Mouse (Mus musculus) limb, embryonic 14.5 days (tissue): ENCODE measurements around the gene 1110032A03Rik. TPM values are rescaled to one million over a fixed set of nuclear protein-coding genes. Genes with fewer than 3 reads are reported as not detected.

ENCODE experiments used
- ATAC-seq: fragments of 200-750 bp; cut with Nextera tagmentation; 2 replicates; pipeline ENCODE4 v1.8.0; 2017; ENCODE audit warnings: low read depth, moderate number of reproducible peaks, moderate TSS enrichment; ENCODE audit not compliant: low FRiP score
- DNase-seq: peaks from one replicate; pipeline ENCODE4 v3.0.0-alpha.2; 2015; ENCODE audit warnings: low spot score
- H3K27ac ChIP-seq: fragments of 300-500 bp; sonication (generic); replicated peaks from 2 replicates; pipeline ENCODE4 v1.5.1; 2014; ENCODE audit warnings: low read depth, mild to moderate bottlenecking, low read length, moderate library complexity, mixed read lengths
- H3K27me3 ChIP-seq: fragments of 300-500 bp; sonication (generic); 2 replicates; pipeline ENCODE4 v1.6.1; 2014; ENCODE audit warnings: low read length, mixed read lengths; ENCODE audit not compliant: control insufficient read depth, insufficient read depth
- H3K36me3 ChIP-seq: fragments of 300-500 bp; sonication (generic); 2 replicates; pipeline ENCODE4 v1.6.1; 2014; ENCODE audit warnings: mild to moderate bottlenecking, low read length, moderate library complexity, mixed read lengths; ENCODE audit not compliant: control insufficient read depth, insufficient read depth
- H3K4me1 ChIP-seq: fragments of 300-500 bp; sonication (generic); 2 replicates; pipeline ENCODE4 v1.6.1; 2014; ENCODE audit warnings: antibody characterized with exemption, low read length, mixed read lengths; ENCODE audit not compliant: control insufficient read depth, insufficient read depth
- H3K4me2 ChIP-seq: fragments of 300-500 bp; sonication (generic); replicated peaks from 2 replicates; pipeline ENCODE4 v1.6.1; 2014; ENCODE audit warnings: low read depth, mild to moderate bottlenecking, low read length, moderate library complexity; ENCODE audit not compliant: severe bottlenecking
- H3K4me3 ChIP-seq: fragments of 300-500 bp; sonication (generic); replicated peaks from 2 replicates; pipeline ENCODE4 v1.5.1; 2014; ENCODE audit warnings: low read length
- H3K9ac ChIP-seq: fragments of 300-500 bp; sonication (generic); 2 replicates; pipeline ENCODE4 v1.6.1; 2014; ENCODE audit warnings: mild to moderate bottlenecking, low read depth, low read length, moderate library complexity; ENCODE audit not compliant: severe bottlenecking
- H3K9me3 ChIP-seq: fragments of 300-500 bp; sonication (generic); 2 replicates; pipeline ENCODE4 v1.6.1; 2016; ENCODE audit warnings: low read length; ENCODE audit not compliant: control insufficient read depth
- POLR2A ChIP-seq: fragments of 200-500 bp; IDR thresholded peaks from 2 replicates; pipeline ENCODE4 v1.8.0; 2012; ENCODE audit warnings: inconsistent platforms, mild to moderate bottlenecking, moderate library complexity, borderline replicate concordance; ENCODE audit not compliant: insufficient read depth, insufficient read length; ENCODE audit errors: extremely low read depth
- WGBS: fragments of 180-500 bp; shearing (Covaris S2); extraction: QIAGEN DNeasy Blood & Tissue Kit; methylation state at CpG from one replicate; pipeline ENCODE4 v1.1.7; 2014; 5-methylcytosine and 5-hydroxymethylcytosine counted together
- polyA plus RNA-seq, 2 experiments: library from polyadenylated mRNA; depleted of rRNA in 1 of 2; stranded (reverse) in 1 of 2; unstranded in 1 of 2; fragments of >200 nt; fragmentation: Nextera tagmentation in 1 of 2; extraction: Ambion mirVana in 1 of 2; gene quantifications; 2 replicates each; pipeline versions ENCODE4 v1.2.1 to v1.2.3; 2012 to 2014

The 1110032A03Rik gene
- polyA plus RNA-seq, 2 experiments, result 25.5 to 27.1 TPM

- no peaks in the 10 kb centered on the region for H3K27me3 ChIP-seq
- peak overlapping the region; percentile 89 for H3K9ac ChIP-seq
- no peak for DNase-seq
- H3K36me3 ChIP-seq, result peaks cover 35% of the 10 kb centered on the region
- H3K27ac ChIP-seq, result peak overlapping the region; percentile 85
- H3K4me1 ChIP-seq, result peaks cover 7% of the 10 kb centered on the region
- H3K4me3 ChIP-seq, result peak overlapping the region; percentile 92
- no peak for TF ChIP-seq POLR2A
- H3K4me2 ChIP-seq, result peak overlapping the region; percentile 74
- WGBS, result under 1% methylated on average over 18 of the region's 30 CpGs
- ATAC-seq, result peak; percentile 62
- no peaks in the 10 kb centered on the region for H3K9me3 ChIP-seq
Observed at GRCm38 (mm10) chr9:50775662-50776126, 374 bp upstream of the 1110032A03Rik start.

- H3K27me3 ChIP-seq, result no peaks in the 10 kb centered on the region
- peaks cover 19% of the 10 kb centered on the region for H3K36me3 ChIP-seq
- H3K4me3 ChIP-seq, result peak overlapping the region; percentile 92; the same call in 1 of the 2 replicates
- H3K4me1 ChIP-seq, result peaks cover 11% of the 10 kb centered on the region
- no peaks in the 10 kb centered on the region for H3K9me3 ChIP-seq
- peak overlapping the region; percentile 89; the same call in 1 of the 2 replicates for H3K9ac ChIP-seq
- ATAC-seq (no peak), DNase-seq (no peak)
- TF ChIP-seq POLR2A, result no peak
- 65% methylated on average over 4 of the region's 4 CpGs for WGBS
- no peak overlapping the region for H3K27ac ChIP-seq
- peak overlapping the region; percentile 74 for H3K4me2 ChIP-seq
Observed at GRCm38 (mm10) chr9:50774026-50774462, 1.3 kb downstream of the 1110032A03Rik start.

GRCm38 (mm10) chr9:50770011-50770410 lies 5.3 kb downstream of the 1110032A03Rik start:
- Histone ChIP-seq H3K4me2 (no peak overlapping the region), H3K36me3 (peaks cover 9% of the 10 kb centered on the region), H3K27ac (no peak overlapping the region), H3K9ac (no peak overlapping the region), H3K4me1 (peaks cover 13% of the 10 kb centered on the region), H3K27me3 (no peaks in the 10 kb centered on the region), H3K9me3 (no peaks in the 10 kb centered on the region), H3K4me3 (no peak overlapping the region)
- no peak for TF ChIP-seq POLR2A
- 90% methylated on average over 2 of the region's 2 CpGs for WGBS
- ATAC-seq (no peak), DNase-seq (no peak)

- DNase-seq, result peak; percentile 96
- 3% methylated on average over 59 of the region's 59 CpGs for WGBS
- Histone ChIP-seq H3K4me1 (peaks cover 13% of the 10 kb centered on the region; the same call in 1 of the 2 replicates), H3K27me3 (no peaks in the 10 kb centered on the region), H3K9ac (peak within 1 kb of the TSS; percentile 60), H3K4me3 (peak within 1 kb of the TSS; percentile 60), H3K36me3 (peaks cover 12% of the 10 kb centered on the region), H3K4me2 (peak within 1 kb of the TSS; percentile 68), H3K9me3 (no peaks in the 10 kb centered on the region), H3K27ac (peak within 1 kb of the TSS; percentile 83)
- peak; percentile 95 for ATAC-seq
- peak; percentile 58; the same call in 1 of the 2 replicates for TF ChIP-seq POLR2A
Observed at GRCm38 (mm10) chr9:50768107-50769002, 7.0 kb downstream of the 1110032A03Rik start, which contains the start of gene Fdxacb1. Fdxacb1 (plus strand) TSS chr9:50768236.

- DNase-seq (no peak), ATAC-seq (peak; percentile 4; the same call in 1 of the 2 replicates)
- TF ChIP-seq POLR2A, result no peak
- peak overlapping the region; percentile 60 for H3K9ac ChIP-seq
- no peaks in the 10 kb centered on the region for H3K27me3 ChIP-seq
- 5% methylated on average over 17 of the region's 17 CpGs for WGBS
- H3K4me2 ChIP-seq, result peak overlapping the region; percentile 68
- peak overlapping the region; percentile 83 for H3K27ac ChIP-seq
- peaks cover 13% of the 10 kb centered on the region; the same call in 1 of the 2 replicates for H3K4me1 ChIP-seq
- H3K9me3 ChIP-seq, result no peaks in the 10 kb centered on the region
- peak overlapping the region; percentile 60 for H3K4me3 ChIP-seq
- peaks cover 11% of the 10 kb centered on the region for H3K36me3 ChIP-seq
Observed at GRCm38 (mm10) chr9:50767531-50768106, 7.7 kb downstream of the 1110032A03Rik start.
